Mouse (Mus musculus): ENCODE measurements around the gene Zfp454.

The Zfp454 gene

DNA sequence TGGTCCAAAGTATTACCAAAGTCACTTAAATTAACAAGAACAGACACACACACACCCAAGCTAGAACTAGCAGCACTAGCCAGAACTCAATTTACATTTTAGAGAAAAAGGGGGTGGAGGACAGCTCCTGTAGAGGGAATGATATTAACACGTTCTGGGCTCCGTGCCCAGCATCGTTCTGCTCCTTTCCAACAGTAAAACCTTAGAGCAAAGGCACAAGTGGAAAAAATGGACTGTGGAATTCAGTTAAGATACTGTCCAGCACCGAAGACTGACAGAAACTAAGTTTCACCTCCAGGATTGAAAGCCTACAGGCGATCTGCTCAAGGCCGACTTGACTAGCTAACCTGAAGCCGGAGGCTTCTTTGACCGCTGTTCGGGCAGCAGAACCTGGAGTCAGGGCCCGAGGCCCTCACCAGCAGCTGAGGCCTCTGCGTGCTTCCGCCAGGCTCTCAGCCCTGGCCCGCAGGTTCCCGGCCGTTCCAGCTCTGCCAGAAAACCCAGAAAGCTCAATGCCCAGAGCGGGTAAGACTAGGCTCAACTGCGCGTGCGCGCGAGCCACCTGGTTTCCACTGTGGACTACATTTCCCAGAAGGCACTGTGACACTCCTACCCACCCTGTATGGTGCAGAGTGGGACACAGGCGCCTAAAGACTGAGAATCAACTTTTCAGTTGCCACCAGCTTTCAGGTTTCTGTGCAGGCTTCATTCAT, 46.3 kb downstream of the Zfp454 start, which contains the start of gene Zfp879:
Gene Zfp879, minus strand, starts transcription at position 530 of the 713 bp plus-strand sequence.
- peak; percentile 88 for DNase-seq (ENCODE audit: inconsistent ontology term)

GRCm38 (mm10) chr11:50835727-50836126, 51.7 kb downstream of the Zfp454 start:
- no peak for DNase-seq (ENCODE audit: inconsistent ontology term)

DNA sequence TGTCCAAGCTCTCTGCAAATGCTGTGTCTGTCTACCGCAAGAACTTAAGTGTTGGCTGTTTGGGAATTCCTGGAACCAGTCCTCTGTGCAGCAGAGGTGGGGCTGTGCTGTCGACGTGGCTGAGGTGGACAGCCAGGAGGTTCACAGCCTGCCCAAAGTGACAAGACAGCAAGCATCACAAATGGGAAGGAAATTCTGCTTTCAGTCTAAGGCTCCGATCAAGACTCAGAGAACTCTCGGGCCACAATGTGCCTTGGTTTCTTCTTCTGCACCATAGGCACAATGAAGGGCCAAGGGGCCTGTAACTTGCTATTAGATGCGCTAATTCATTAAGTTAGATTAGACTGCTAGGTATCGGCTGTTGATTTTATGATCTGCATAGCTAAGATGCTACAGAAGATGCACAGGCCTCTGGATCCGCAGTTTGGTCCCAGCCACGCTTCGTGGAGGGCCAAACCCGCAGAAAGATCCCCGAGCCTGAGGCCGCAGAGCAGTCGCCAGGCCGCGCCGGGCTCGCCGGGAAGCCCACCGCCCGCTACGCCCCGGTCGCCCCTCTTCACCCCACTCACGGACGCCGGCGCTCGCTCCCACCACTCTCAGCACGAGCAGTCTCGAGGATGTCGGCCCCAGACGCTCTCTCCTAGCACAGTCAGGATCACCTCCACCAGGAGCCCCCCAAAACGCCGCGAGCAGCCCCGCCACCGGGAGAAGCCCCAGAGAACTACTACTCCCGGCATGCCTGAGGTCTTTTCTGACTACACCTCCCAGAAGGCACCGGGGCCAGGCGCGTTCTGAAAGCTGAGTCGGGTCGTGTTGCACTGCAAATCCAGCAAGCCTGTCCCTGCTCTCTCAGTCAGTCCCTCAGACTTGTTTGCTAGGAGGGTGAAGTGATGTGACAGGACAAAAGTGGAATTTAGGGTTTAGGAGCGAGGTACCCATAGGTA, 60.2 kb downstream of the Zfp454 start, which contains the start of gene Zfp354c:
Gene Zfp354c, minus strand, starts transcription at position 715 of the 944 bp plus-strand sequence.
- peak; percentile 85 for DNase-seq (ENCODE audit: inconsistent ontology term)

DNA sequence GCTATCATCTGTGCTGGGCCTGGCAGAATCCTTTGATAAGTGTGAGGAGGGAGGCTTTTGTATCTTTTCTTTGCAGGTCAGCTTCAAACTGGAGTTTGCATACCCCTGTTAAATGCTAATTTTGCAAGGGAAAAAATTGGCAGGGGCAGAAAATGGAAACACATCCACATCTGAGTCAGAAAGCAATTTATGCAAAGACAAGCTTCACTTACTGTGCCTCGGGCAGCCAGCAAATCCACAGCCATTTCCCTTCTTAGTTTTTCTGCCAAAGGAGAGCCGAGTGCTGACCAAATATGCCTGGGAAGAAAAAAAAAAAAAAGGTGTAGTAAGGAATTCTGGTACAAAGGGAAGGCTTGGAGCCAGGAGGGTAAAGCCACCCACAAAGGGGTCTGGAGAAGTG, 61.2 kb downstream of the Zfp454 start:
- DNase-seq (ENCODE audit: inconsistent ontology term) = peak; percentile 30

Data from Muller cell, postnatal 12 days (primary cell).